Mouse (Mus musculus) liver, embryonic 14 days (tissue): ENCODE data around the gene Aifm2. TPM values are rescaled to one million over a fixed set of nuclear protein-coding genes. Genes with fewer than 3 reads are reported as not detected.

ENCODE experiments used
- polyA plus RNA-seq: library from polyadenylated mRNA; depleted of rRNA; stranded (reverse); fragments of >200 nt; gene quantifications from 2 replicates; pipeline ENCODE4 v1.2.3, GENCODE M21; 2012; rRNA removed

Aifm2 gene
- 2.0 and 2.1 TPM in 2 replicates for polyA plus RNA-seq

DNA sequence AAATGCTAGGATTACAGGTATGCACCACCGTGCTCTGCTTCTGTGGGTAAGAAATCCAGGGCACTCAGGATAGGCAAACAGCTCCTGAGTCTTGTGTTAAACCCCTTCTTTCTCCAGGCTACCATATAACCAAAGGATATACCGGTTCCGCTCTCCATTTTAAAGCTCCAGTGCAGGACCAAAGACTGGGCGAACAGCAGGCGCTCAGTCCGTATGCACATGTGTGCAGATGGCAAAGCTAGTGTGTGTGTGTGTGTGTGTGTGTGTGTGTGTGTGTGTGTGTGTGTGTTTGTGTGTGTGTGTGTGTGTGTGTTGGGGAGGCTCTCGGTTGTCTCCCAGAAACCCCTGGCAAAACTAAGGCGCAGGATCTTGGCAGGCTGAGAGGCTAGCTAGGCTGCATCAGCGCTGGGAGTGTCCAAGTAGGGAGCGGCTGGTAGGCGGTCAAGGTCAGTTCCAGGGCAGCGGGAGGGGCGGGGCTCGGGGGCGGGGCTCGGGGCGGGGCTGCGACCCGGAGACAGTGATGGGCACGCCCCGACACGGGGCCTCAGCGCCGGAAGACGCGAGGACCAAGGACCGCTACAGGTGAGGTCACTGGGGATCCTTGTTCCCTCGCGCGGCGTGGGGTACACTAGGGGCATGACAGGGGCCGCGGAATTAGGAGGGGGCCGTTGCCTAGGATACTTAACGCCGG, at the start of gene Aifm2:
Aifm2 (plus strand) TSS at position 493 of the 691 bp plus-strand sequence.

GRCm38 (mm10) chr10:61680015-61680913, 34.8 kb upstream of the Aifm2 start, which contains the start of gene Sar1a:
Sar1a (plus strand) TSS chr10:61680299.

GRCm38 (mm10) chr10:61694870-61695670, 20.0 kb upstream of the Aifm2 start, which contains the start of gene Tysnd1:
Tysnd1 (plus strand) TSS chr10:61695514.

GRCm38 (mm10) chr10:61783621-61784251, 68.7 kb downstream of the Aifm2 start, which contains the start of gene H2afy2:
H2afy2 (minus strand) TSS chr10:61784147.

Other genes with a start within 250 kb of the Aifm2 start
- gene Lrrc20, start 239.5 kb upstream of the Aifm2 start, polyA plus RNA-seq: 6.1 and 6.6 TPM in 2 replicates
- 0.01 TPM in 1 of 2 replicates, not detected in the other for gene Npffr1, start 119.8 kb upstream of the Aifm2 start, polyA plus RNA-seq
- gene Ppa1, start 66.7 kb upstream of the Aifm2 start, polyA plus RNA-seq: 57.9 and 62.3 TPM in 2 replicates
- 38.5 and 46.2 TPM in 2 replicates for gene Sar1a, start 35.0 kb upstream of the Aifm2 start, polyA plus RNA-seq
- gene Tysnd1, start 19.7 kb upstream of the Aifm2 start, polyA plus RNA-seq: 12.6 and 15.2 TPM in 2 replicates
- gene H2afy2, start 68.9 kb downstream of the Aifm2 start, polyA plus RNA-seq: 1.5 and 1.8 TPM in 2 replicates